Mouse (Mus musculus): ENCODE data around the gene Ngrn.

GRCm38 (mm10) chr7:80213604-80214003, 47.4 kb upstream of the Ngrn start:
- TF ChIP-seq CTCF (IDR thresholded peaks at IDR 0.05; ENCODE audit: low read depth, low read length) (no peak), POLR2AphosphoS5 (IDR thresholded peaks at IDR 0.05; ENCODE audit: insufficient replicate concordance, low read depth, low read length) (no peak), GATA1 (IDR thresholded peaks at IDR 0.05; ENCODE audit: borderline replicate concordance, low read length) (no peak), TAL1 (conservative IDR thresholded peaks at IDR 0.05; ENCODE audit: low read depth, low read length) (no peak)

Measured in G1E (cell line).